Mouse (Mus musculus) heart, postnatal 10 days (tissue): ENCODE data around the gene Fam228a. TPM values are rescaled to one million over a fixed set of nuclear protein-coding genes. Genes with fewer than 3 reads are reported as not detected.
"Not testable (repeated sequence)": the region's sequence is repeated elsewhere in the genome, so short reads cannot be mapped to it uniquely, and the experiment has no call there.

Source experiments
- DNase-seq, 2 experiments: peaks; one replicate each; pipeline ENCODE4 v3.0.0; 2021
- intact Hi-C: fragments of 180-260 bp; cut with DNase I; formaldehyde crosslinking; loops from one replicate; pipeline ENCODE4 v1.15.1; 2025
- total RNA-seq, 2 experiments: library from RNA; stranded (reverse); gene quantifications; 2 replicates each; pipeline ENCODE4 v1.2.3; 2021

The Fam228a gene
- total RNA-seq, 2 experiments from 2014 or later = 0.22 TPM; not detected in 1

DNA sequence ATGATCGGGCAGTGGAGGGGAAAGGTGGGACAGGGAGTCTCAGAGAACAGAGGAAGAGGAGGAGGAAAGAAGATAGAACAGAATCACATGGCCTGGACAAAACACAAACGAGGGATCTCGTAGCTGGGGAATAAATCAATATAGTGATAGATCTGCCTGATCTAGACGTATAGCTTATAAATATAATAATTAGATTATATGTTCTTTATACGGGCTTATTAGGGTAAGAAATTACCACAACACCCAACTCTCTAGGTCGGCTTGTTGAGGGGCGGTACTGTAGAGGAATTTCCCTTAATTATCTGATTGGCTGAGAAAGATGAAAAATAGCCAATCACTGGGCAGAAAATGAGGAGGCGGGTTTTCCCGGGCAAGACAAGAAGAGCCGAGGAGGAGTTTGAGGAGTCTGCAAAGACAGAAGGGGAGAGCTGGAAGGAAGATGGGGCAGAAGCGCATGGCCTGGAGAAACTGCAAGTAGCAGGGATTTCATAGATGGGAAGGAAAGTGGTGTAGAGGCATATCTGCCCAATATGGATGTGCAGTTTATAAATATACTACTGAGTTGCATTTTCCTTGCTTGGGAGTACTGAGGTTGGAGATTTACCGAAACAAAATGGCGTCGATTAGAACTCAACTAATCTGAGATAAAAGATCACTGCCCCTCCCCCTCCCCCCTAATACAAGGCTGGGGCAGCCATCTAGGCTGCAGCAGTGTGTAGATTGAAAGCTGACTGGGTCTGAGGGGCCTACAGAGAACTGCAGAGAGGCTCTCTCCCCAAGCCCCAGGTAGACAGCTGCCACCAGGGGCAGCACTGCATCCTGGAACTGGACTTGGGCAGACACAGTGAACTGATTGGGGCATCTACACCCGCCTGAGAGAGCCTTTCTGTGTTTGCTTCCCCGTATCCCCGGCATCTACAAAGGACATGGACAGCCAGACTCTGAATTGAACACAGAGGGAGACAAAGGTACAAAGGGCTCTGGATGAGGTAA, 18.2 kb downstream of the Fam228a start:
- intact Hi-C loops = no loop called here

DNA sequence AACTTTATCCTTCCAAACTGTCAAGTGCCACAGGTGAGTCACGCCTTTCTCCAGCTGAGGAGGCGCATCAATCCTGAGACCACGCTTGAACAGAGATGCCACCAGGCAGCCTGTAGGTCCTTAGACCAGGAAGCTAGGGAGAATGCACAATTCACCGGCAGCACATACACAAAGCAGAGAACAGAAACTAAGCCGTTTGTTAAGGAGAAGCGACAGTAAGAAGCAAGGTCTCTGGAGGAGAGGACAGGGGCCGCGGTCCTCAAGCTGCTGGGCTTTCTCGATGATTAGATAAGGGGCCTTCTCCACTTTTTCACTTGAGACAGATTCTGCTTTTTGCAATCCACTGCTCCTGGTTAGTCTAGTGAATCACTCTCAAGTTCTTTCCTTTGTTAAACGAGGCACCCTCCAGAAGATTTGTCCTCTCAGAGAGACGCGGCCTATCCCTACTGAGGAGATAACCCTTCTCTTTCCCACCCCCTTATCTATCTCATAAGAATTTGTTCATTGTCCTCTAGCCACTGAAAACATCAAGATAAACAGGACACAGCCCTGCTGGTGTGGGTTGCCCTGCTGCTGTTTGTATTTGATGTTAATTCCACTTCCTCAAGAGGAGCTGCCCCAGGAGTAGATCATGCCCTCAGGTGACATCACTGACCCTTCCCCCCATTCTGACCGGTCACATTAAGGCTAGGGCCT, 19.0 kb downstream of the Fam228a start:
- DNase-seq = no peak
- intact Hi-C loops = no loop called here

More for the DNA sequence above, 18.2 kb downstream of the Fam228a start:
- no peak for DNase-seq

DNA sequence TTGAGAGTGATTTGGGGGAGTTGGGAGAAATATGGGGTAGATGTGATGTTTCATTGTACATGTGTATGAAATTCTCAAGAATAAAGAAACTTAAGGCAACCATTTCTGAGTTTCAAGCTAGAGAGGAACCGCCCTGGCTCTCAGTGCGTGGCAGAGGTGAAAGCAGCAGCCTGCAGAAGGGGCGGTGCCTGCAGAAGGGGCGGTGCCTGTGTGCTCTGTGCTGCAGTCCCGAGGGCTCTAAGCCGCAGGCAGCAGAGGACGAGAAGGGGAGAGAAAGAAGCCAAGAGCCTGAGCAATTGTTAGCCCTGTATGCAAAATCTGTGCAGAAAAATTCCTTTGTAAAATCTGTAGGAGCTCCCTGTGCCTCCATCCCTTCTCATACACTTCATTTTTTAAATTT, 20.8 kb downstream of the Fam228a start:
- peak in 1 of 2 experiments; percentile 19 for DNase-seq
- intact Hi-C loops = no loop called here

DNA sequence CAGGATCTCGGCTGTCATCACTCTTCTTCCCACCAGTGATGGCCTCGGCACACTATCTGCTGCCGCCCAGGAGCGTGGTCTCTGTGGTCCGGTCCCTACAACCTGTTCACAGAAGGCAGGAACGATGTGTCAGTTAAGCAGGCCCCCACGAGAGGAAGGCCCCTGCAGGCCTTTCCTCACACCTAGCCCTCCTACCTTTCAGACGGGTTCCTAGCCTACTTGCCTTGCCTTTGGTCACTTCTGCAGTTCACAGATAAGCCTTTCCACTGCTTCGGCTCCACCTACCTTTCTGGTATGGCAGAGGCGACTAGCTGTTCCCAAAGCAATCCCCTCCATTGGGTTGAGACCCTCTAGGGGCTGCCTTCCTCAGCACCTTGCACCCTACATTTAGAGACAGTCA, 22.6 kb downstream of the Fam228a start:
- DNase-seq = no peak
- intact Hi-C loops = no loop called here

DNA sequence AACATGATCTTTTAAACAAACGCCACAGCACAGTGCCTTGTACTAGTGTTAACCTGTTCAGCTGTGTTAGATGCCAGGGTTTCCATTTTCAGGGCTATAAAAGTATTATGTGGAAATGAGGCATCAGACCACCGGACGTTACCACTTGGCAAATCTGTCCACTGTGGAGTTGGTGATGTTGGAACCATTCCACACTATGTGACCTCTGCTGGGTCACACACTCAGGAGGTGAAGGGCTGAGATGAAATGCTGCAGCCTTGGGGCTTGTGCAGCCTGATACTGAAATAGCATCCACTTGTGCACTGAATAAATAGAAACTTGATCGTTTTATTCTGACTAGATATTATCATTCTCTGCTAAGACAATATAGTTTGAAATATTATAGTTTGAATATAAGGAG, 24.9 kb downstream of the Fam228a start:
- intact Hi-C loops = no loop called here
- no peak for DNase-seq

DNA sequence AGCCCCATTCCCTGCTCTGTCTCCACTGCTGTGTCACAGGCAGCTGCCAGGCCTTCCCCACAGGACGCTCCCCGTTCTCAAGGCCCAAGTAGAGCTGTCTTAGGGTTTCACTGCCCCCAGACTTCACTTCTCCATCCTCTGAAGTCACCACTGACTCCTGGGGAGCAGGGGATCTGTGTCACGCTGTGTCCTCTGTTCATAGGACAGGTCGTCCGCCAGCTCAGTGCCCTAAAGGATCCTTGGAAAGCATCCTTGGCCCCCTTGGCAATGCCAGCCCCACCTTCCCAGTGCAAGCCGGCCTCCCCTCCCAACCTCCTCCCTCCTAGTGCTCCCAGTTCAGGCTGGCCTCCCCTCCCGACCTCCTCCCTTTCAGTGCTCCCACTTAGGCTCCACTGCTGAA, 28.3 kb downstream of the Fam228a start:
- no peak for DNase-seq
- intact Hi-C loops = no loop called here

DNA sequence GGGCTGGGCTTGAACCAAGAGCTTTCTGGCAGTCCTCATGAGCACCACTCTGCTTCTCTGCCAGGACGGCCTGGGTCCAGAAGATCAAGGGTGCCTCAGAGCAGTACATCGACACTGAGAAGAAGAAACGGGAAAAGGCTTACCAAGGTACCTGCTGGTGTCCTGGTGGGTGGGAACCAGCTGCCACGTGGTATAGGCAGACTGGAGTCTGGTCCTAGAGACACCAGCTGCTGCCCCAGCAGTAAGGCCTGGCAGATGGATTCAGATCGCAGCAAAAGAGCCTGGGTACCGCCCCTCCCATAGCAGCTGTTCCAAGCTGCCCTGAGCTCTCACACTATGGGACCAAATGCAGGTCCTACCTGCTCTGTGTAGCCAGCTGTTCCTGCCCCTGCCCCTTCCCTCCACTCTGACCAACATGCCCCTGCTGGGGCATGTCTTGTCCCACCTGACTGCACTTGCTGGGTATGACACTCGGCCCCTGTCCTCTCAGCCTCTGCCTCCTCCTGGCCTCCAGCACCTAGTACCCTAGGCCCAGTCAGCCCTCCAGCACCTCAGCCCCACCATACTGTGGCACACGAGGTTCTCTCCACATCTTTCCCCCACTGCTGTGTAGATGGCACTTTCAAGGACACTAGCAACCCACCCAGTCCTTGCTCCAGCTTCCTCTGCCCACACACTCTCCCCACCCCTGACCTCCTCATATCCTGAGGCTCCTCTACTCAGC, 29.2 kb downstream of the Fam228a start:
- no peak for DNase-seq
- intact Hi-C loops = no loop called here

DNA sequence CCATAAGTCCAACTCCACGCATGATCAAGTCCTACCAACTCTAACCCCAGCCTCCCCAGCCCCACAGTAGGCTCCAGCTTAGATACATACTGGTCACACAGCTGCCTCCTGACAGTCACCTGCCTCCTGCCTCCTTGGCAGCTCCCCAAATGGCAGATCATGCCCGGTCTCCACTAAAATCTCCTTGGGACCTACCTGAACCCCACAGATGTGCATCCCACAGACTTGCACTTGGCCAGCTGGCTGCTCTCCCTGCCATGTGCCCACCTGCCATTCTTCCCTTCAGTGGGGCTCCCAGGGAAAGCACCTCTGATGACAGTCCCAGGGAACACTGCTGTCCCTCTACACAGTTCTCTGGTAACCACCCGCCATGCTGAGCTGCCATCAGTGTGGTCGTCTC, 29.9 kb downstream of the Fam228a start:
- no peak for DNase-seq
- intact Hi-C loops = no loop called here

DNA sequence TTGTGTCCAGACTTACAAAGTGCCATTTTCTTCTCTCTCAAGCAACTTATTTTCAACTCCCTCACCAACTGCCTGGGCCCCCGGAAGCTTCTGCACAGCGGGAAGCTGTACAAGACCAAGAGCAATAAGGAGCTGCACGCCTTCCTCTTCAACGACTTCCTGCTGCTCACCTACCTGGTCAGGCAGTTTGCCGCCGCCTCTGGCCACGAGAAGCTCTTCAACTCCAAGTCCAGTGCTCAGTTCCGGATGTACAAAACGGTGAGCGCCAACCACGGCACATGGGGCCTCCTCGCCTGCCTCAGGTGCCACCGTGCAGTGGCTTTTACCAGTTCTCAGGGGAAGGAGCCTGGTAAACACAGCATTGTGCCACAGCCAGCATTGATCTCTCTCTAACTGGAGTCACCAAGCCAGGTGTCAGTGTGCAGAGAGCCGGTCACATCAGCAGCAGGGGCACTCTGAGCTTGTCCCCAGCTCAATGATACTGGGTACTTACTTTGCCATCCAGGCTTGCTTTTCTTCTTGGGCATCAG, 30.7 kb downstream of the Fam228a start:
- intact Hi-C loops = no loop called here
- DNase-seq = no peak

DNA sequence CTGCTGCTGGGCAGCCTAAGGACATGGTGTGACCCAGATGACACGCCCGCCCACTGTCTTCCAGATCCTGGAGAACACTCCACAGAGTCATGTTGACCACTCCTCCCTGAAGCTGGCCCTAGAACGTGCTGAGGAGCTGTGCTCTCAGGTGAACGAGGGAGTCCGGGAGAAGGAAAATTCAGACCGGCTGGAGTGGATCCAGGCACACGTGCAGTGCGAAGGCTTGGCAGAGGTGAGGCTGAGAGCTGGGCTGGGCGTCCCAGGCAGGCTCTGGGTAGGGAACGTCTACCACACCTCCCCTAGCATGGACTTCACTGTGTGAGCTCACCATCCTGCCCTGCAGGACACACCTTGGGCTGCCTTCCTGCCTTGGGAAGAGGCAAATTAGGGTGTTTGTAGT, 31.3 kb downstream of the Fam228a start:
- intact Hi-C loops = no loop called here
- DNase-seq = no peak

DNA sequence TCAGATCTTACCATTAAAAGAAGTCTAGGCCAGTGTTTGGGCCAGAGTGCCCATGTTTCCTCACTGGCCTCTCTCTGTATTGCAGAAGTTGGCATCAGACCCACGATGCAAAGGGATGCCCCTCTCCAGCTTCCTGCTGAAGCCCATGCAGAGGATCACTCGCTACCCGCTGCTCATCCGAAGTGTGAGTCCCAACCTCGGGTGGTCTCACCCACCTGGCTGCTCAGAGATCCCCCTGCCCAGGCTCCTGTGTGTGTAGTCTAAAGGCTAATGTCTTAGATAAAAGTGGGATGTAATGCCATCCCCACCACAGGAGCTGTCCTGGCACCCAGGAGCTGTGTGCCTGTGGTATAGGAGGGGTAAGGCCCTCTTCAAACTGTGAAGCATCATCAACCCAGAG, 32.1 kb downstream of the Fam228a start:
- DNase-seq = no peak

DNA sequence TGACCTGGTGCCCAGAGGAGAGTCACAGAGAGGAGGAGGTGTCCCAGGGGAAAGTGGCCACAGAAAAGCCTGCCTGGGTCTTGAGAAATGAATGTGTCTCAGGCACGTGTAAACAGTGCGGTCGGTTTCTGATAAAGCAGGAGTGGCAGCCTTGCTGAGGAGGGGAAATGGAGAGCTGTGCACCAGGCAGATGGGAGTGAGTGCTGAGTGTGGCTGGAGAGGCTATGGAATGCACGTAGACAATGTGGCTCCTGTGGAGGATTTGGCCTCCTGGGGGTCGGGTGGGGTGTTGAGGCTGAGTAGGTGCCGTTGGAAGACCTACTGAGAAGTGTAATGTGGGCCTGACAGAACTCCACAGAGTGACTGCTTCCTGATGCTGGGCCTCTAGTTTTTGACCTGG, 32.6 kb downstream of the Fam228a start:
- intact Hi-C loops = not testable (repeated sequence)

More for the DNA sequence above, 32.1 kb downstream of the Fam228a start:
- intact Hi-C loops = no loop called here

DNA sequence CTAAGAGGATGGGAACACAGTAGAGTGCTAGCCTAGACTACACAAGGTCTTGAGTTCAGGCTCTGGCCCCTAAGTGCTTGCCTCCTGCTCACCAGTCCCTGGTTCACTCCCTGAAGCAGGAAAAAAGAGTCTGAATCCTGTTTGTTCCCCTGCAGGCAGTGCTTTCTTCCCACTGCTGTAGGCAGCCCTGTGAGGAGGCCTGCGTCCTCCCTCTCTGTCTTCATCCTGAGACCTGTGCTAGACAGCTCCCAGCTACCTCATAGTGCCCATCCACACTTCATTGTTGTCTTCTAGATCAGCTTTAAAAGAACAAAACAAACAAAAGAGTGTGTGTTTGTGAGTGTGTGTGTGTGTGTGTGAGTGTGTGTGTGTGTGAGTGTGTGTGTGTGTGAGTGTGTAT, 43.7 kb downstream of the Fam228a start:
- no peak for DNase-seq
- intact Hi-C loops = no loop called here

More for the DNA sequence above, 32.6 kb downstream of the Fam228a start:
- not testable (repeated sequence) for DNase-seq

DNA sequence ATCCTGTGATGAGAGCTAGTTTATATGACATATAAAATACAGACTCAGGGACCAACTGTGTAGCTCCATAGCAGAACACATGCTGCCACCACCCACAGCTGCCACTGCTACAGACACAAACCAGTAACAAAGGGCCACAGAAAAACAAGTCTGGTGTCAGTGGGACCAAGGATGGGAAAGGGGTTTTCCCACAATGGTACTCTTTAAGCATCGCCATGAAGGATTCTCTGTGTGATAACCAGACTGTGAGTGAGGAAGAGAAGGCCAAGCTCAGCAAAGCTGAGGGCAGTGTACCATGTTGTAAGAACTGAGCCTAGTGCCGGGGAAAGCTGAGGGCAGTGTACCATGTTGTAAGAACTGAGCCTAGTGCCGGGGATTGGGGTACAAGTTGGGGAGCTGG, 47.0 kb downstream of the Fam228a start:
- intact Hi-C loops = no loop called here
- DNase-seq = no peak

DNA sequence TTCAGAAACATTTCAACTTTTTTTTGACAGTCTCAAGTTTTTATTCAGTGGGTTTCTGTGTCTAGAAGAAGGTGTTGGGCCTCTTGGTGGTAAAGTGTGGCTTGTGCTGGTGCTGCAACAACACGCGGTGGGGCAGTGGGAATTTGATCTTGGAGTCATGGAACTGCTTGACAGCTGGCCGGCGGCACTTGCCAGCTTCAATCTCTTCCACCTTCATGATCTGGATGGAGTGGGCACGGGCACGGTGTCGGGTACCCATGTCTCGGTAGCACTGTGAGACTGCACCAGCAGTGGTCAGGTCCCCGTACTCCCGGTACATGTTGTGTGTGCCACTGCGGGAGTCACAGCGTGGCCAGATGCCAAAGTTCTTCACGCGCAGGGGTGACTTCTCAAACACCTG, 48.9 kb downstream of the Fam228a start:
- intact Hi-C loops = no loop called here
- DNase-seq = no peak

DNA sequence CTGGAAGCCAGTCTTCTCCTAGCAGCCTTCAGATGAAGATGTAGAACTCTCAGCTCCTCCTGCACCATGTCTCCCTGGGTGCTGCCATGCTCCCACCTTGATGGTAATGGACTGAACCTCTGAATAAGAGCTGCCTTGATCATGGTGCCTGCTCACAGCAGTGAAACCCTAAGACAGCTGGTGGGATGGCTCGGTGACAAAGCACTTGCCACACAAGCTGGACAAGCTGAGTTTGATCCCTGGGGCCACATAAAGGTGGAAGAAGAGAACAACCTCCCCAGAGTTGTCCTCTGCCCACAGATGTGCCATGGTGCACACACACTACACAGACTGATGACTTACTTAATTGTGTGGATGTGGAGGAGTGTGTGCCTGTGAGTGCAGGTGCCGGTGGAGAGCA, 49.8 kb downstream of the Fam228a start:
- intact Hi-C loops = no loop called here
- DNase-seq = no peak

DNA sequence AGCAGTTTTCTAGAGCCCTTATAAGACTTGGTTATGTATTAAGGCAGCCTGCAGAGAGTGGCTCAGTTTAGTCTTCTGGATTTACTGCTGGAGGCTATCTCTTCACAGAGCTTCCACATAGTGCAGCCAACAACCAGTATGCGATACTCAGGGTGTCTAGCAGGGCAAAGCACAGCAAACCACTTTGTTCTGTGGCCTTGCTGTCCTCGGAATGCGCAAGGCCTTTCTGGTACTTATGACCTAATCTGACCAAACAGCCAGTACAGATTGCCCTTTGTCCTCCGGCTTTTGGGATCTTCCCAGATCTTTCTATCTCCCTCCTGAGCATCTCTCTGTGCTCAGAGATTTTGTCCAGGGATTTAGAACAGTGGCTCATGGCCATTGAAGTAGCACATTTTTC, 52.8 kb downstream of the Fam228a start:
- intact Hi-C loops = no loop called here
- DNase-seq = no peak

DNA sequence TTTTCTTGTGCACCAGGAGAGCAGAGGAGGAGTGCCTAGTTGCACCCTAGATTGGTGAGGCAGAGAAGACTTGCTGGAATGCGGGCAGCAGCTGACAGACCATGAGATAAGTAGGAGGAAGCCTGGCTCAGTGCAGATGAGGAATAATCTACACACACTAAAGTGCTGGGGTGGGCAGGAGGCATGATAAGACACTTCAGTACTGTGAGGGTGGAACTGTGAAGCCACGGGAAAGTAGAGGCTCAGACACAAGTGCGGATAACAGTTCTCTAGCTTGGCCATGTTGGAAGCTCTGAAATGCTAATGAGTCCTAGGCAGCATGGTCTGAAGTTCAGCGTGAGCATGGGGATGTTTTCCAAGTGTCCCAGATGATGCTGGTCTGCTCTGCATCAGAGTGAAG, 58.3 kb downstream of the Fam228a start:
- intact Hi-C loops = no loop called here
- DNase-seq = peak; percentile 13

DNA sequence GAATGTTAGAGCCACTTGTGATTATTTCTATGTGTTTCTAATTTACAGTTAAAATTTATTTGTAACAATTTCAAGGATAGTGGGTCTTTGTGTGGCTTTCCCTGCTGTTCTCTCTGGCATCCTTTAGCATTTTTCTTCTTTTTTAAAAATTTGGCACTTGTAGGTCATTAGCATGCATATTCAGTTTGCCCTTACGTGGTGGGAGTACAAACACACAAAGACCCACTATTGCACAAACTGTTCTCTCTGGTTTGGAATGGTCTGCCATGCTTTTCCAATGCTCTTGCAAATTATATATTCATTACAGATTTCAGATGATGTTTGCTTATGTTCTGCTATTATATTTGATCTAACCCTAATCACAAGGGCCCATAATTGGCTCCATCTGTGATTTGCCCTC, 61.9 kb downstream of the Fam228a start:
- DNase-seq = no peak
- intact Hi-C loops = no loop called here

DNA sequence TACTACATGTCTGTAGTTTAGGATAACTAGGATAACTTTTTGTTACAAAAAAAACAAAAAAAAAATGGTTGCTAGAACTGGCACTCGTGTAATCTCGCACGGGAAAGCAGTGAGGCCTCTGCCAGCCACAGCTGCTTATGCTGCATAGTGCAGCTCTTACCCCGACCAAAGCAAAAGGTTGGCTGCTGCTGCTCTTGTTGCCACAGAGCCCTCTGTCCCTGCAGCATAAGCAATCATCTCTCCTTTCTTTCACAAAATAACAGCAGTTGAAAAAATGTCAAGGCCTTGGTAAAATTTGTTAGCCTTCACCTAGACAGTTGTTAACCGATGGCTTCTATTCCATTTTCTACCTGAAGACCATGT, 72.6 kb downstream of the Fam228a start:
- intact Hi-C loops = loop anchor here (10.0 kb wide), 1 partner anchor 309 kb away; no protein-coding TSS in a partner anchor
- DNase-seq = no peak
